Mouse (Mus musculus): ENCODE measurements around the gene Cd160. TPM values are rescaled to one million over a fixed set of nuclear protein-coding genes. Genes with fewer than 3 reads are reported as not detected.

The Cd160 gene
- polyA plus RNA-seq, 1 experiment: not detected

GRCm38 (mm10) chr3:96813591-96814244 lies 15.4 kb downstream of the Cd160 start:
- Histone ChIP-seq H3K4me1 (ENCODE audit: control insufficient read depth, insufficient read depth, low read length) (peaks cover 24% of the 10 kb centered on the region), H3K27ac (ENCODE audit: insufficient read depth, low read depth, low read length) (no peak overlapping the region; the same call in 1 of the 2 replicates), H3K4me3 (ENCODE audit: insufficient read depth, low read length) (no peak overlapping the region)
- no peak for TF ChIP-seq POLR2A (IDR thresholded peaks at IDR 0.05; ENCODE audit: borderline replicate concordance, low read depth, low read length)
- no peak for TF ChIP-seq CTCF (IDR thresholded peaks at IDR 0.05; ENCODE audit: low read depth, low read length)

- Histone ChIP-seq H3K4me1 (ENCODE audit: control insufficient read depth, insufficient read depth, low read length) (peaks cover 24% of the 10 kb centered on the region), H3K27ac (ENCODE audit: insufficient read depth, low read depth, low read length) (no peak overlapping the region), H3K4me3 (ENCODE audit: insufficient read depth, low read length) (no peak overlapping the region)
- TF ChIP-seq CTCF (IDR thresholded peaks at IDR 0.05; ENCODE audit: low read depth, low read length) (no peak), POLR2A (IDR thresholded peaks at IDR 0.05; ENCODE audit: borderline replicate concordance, low read depth, low read length) (no peak)
Measured at GRCm38 (mm10) chr3:96813106-96813505, 16.0 kb downstream of the Cd160 start.

- TF ChIP-seq CTCF (IDR thresholded peaks at IDR 0.05; ENCODE audit: low read depth, low read length) (peak; percentile 100), POLR2A (IDR thresholded peaks at IDR 0.05; ENCODE audit: borderline replicate concordance, low read depth, low read length) (no peak)
- H3K4me3 ChIP-seq (ENCODE audit: insufficient read depth, low read length): peak overlapping the region; percentile 35
- H3K4me1 ChIP-seq (ENCODE audit: control insufficient read depth, insufficient read depth, low read length): peaks cover 24% of the 10 kb centered on the region
- peak overlapping the region; percentile 59 for H3K27ac ChIP-seq (ENCODE audit: insufficient read depth, low read depth, low read length)
Measured at GRCm38 (mm10) chr3:96812395-96813091, 16.6 kb downstream of the Cd160 start.

- Histone ChIP-seq H3K4me3 (ENCODE audit: insufficient read depth, low read length) (no peak overlapping the region), H3K4me1 (ENCODE audit: control insufficient read depth, insufficient read depth, low read length) (peaks cover 24% of the 10 kb centered on the region), H3K27ac (ENCODE audit: insufficient read depth, low read depth, low read length) (peak overlapping the region; percentile 48)
- TF ChIP-seq CTCF (IDR thresholded peaks at IDR 0.05; ENCODE audit: low read depth, low read length): no peak
- no peak for TF ChIP-seq POLR2A (IDR thresholded peaks at IDR 0.05; ENCODE audit: borderline replicate concordance, low read depth, low read length)
Measured at GRCm38 (mm10) chr3:96811232-96811631, 17.9 kb downstream of the Cd160 start.

GRCm38 (mm10) chr3:96808651-96809050 lies 20.5 kb downstream of the Cd160 start:
- H3K27ac ChIP-seq (ENCODE audit: insufficient read depth, low read depth, low read length): no peak overlapping the region
- H3K4me1 ChIP-seq (ENCODE audit: control insufficient read depth, insufficient read depth, low read length): peaks cover 22% of the 10 kb centered on the region
- TF ChIP-seq CTCF (IDR thresholded peaks at IDR 0.05; ENCODE audit: low read depth, low read length) (no peak), POLR2A (IDR thresholded peaks at IDR 0.05; ENCODE audit: borderline replicate concordance, low read depth, low read length) (no peak)
- no peak overlapping the region for H3K4me3 ChIP-seq (ENCODE audit: insufficient read depth, low read length)

- H3K27ac ChIP-seq (ENCODE audit: insufficient read depth, low read depth, low read length): no peak overlapping the region
- peaks cover 17% of the 10 kb centered on the region for H3K4me1 ChIP-seq (ENCODE audit: control insufficient read depth, insufficient read depth, low read length)
- no peak overlapping the region for H3K4me3 ChIP-seq (ENCODE audit: insufficient read depth, low read length)
- TF ChIP-seq CTCF (IDR thresholded peaks at IDR 0.05; ENCODE audit: low read depth, low read length) (no peak), POLR2A (IDR thresholded peaks at IDR 0.05; ENCODE audit: borderline replicate concordance, low read depth, low read length) (no peak)
Measured at GRCm38 (mm10) chr3:96808136-96808535, 21.0 kb downstream of the Cd160 start.

GRCm38 (mm10) chr3:96802214-96802613 lies 26.9 kb downstream of the Cd160 start:
- Histone ChIP-seq H3K4me3 (ENCODE audit: insufficient read depth, low read length) (no peak overlapping the region), H3K27ac (ENCODE audit: insufficient read depth, low read depth, low read length) (no peak overlapping the region), H3K4me1 (ENCODE audit: control insufficient read depth, insufficient read depth, low read length) (no peaks in the 10 kb centered on the region)
- TF ChIP-seq POLR2A (IDR thresholded peaks at IDR 0.05; ENCODE audit: borderline replicate concordance, low read depth, low read length) (no peak), CTCF (IDR thresholded peaks at IDR 0.05; ENCODE audit: low read depth, low read length) (no peak)

- TF ChIP-seq POLR2A (IDR thresholded peaks at IDR 0.05; ENCODE audit: borderline replicate concordance, low read depth, low read length) (no peak), CTCF (IDR thresholded peaks at IDR 0.05; ENCODE audit: low read depth, low read length) (no peak)
- Histone ChIP-seq H3K4me1 (ENCODE audit: control insufficient read depth, insufficient read depth, low read length) (no peaks in the 10 kb centered on the region), H3K4me3 (ENCODE audit: insufficient read depth, low read length) (no peak overlapping the region), H3K27ac (ENCODE audit: insufficient read depth, low read depth, low read length) (no peak overlapping the region)
Measured at GRCm38 (mm10) chr3:96800254-96800653, 28.9 kb downstream of the Cd160 start.

GRCm38 (mm10) chr3:96788506-96788905 lies 40.6 kb downstream of the Cd160 start:
- Histone ChIP-seq H3K4me1 (ENCODE audit: control insufficient read depth, insufficient read depth, low read length) (no peaks in the 10 kb centered on the region), H3K4me3 (ENCODE audit: insufficient read depth, low read length) (no peak overlapping the region), H3K27ac (ENCODE audit: insufficient read depth, low read depth, low read length) (no peak overlapping the region)
- TF ChIP-seq CTCF (IDR thresholded peaks at IDR 0.05; ENCODE audit: low read depth, low read length): no peak
- TF ChIP-seq POLR2A (IDR thresholded peaks at IDR 0.05; ENCODE audit: borderline replicate concordance, low read depth, low read length): no peak

GRCm38 (mm10) chr3:96787784-96788183 lies 41.4 kb downstream of the Cd160 start:
- TF ChIP-seq POLR2A (IDR thresholded peaks at IDR 0.05; ENCODE audit: borderline replicate concordance, low read depth, low read length) (no peak), CTCF (IDR thresholded peaks at IDR 0.05; ENCODE audit: low read depth, low read length) (no peak)
- Histone ChIP-seq H3K27ac (ENCODE audit: insufficient read depth, low read depth, low read length) (no peak overlapping the region), H3K4me3 (ENCODE audit: insufficient read depth, low read length) (no peak overlapping the region), H3K4me1 (ENCODE audit: control insufficient read depth, insufficient read depth, low read length) (no peaks in the 10 kb centered on the region)
